Mouse (Mus musculus): ENCODE measurements at regions not wholly inside any gene's neighbourhood (a gene's known extent, or its start where the extent isn't known, plus 50 kb on each side); places are given as distances from the start of the nearest gene placed in this dataset.

DNA sequence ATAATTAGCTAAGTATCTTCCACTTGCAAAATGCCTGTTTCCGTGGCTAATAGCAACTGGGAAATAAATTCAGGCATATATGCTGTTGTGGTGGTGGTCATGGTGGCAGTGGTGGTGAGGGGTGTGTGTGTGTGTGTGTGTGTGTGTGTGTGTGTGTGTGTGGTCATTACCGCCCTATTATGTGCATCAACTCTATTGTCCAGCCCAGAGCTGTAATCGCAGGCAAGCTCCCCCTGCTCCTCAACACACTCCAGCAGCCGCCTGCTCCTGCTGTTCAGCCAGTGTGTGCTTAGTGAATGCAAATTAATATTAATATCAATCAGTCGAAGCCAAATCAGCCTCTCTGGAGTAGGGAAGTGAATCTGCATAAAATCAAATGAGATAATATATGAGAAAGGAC, 152.9 kb upstream of the Zic3 start:
- no peak overlapping the region for H3K27ac ChIP-seq (replicated peaks; ENCODE audit: low read depth, low read length)
- no peaks in the 10 kb centered on the region for H3K27me3 ChIP-seq (ENCODE audit: control insufficient read depth, insufficient read depth, low read length)
- H3K4me3 ChIP-seq (ENCODE audit: low read depth, low read length) = no peak overlapping the region
- 80% methylated on average over 5 of the region's 5 CpGs for WGBS
- H3K4me1 ChIP-seq (ENCODE audit: control insufficient read depth, insufficient read depth, low read length) = no peaks in the 10 kb centered on the region
- H3K9ac ChIP-seq (ENCODE audit: low read length) = no peak overlapping the region
- no peaks in the 10 kb centered on the region for H3K9me3 ChIP-seq (ENCODE audit: control insufficient read depth, low read length)
- H3K4me2 ChIP-seq (ENCODE audit: low read depth, severe bottlenecking) = no peak overlapping the region
- ATAC-seq (ENCODE audit: insufficient number of reproducible peaks, low FRiP score, low TSS enrichment, low read depth) (no peak), DNase-seq (ENCODE audit: low spot score) (no peak)
- no peaks in the 10 kb centered on the region for H3K36me3 ChIP-seq (ENCODE audit: control insufficient read depth, insufficient read depth, low read length)

DNA sequence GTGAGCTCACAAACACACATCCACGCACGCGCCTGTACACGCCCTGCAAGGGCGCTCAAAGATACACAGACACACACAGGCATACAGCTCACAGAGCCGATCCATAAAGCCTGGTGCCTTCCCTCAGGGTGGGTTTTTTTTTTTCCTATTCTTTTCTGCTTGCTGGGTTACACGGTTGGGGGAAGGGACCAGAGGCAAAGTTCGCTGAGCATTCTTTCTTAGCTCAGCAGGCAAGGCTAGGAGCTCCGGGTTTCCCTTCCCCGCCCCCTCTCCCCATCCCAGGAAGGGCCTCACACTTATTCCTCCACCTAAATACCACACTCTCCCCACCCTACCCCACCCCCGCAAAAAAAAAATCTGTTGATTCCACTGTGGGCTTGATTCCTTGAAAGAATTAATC, 105.8 kb upstream of the Zic3 start:
- no peaks in the 10 kb centered on the region for H3K9me3 ChIP-seq (ENCODE audit: control insufficient read depth, low read length)
- DNase-seq (ENCODE audit: low spot score) (peak; percentile 30), ATAC-seq (ENCODE audit: insufficient number of reproducible peaks, low FRiP score, low TSS enrichment, low read depth) (no peak)
- H3K9ac ChIP-seq (ENCODE audit: low read length) = no peak overlapping the region
- H3K36me3 ChIP-seq (ENCODE audit: control insufficient read depth, insufficient read depth, low read length) = no peaks in the 10 kb centered on the region
- H3K27me3 ChIP-seq (ENCODE audit: control insufficient read depth, insufficient read depth, low read length) = peaks cover 7% of the 10 kb centered on the region; the same call in 1 of the 2 replicates
- no peaks in the 10 kb centered on the region for H3K4me1 ChIP-seq (ENCODE audit: control insufficient read depth, insufficient read depth, low read length)
- H3K27ac ChIP-seq (replicated peaks; ENCODE audit: low read depth, low read length) = no peak overlapping the region
- no peak overlapping the region for H3K4me3 ChIP-seq (ENCODE audit: low read depth, low read length)
- peak overlapping the region; percentile 22; the same call in 1 of the 2 replicates for H3K4me2 ChIP-seq (ENCODE audit: low read depth, severe bottlenecking)
- 17% methylated on average over 11 of the region's 11 CpGs for WGBS

DNA sequence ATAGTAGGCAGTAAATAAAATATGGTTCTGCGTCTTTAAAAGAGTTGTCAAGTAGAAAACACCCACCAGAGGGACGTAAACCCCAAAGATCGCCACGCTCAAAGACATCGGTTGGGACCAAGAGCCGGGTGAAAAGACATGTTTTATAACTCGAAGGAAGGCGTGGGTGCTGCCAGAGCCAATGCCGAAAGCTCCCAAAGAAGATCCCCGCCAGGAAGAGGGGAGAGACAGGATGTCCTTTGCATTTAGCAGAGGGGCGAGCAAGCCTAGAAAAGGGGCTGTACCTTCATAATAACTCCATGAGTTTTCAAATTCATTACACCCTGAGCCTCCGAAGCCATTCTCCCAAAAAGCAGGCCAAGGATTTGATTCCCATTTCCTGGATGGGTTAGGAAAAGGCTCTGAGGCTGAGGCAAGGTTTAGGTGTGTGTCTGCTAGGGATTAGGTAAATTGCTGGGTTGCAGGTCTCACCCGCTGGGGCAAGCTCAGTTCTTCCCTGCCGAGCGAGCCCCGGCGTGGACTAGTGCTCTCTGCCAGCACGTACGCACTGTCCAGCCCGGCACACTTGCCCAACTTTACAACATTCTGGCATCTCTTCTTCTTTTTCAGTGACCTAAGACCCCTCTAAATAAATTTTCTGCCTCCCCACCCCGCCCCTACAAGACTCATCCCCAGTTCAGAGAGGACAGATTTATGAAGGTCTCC, 104.9 kb upstream of the Zic3 start:
- Histone ChIP-seq H3K27ac (replicated peaks; ENCODE audit: low read depth, low read length) (no peak overlapping the region), H3K4me1 (ENCODE audit: control insufficient read depth, insufficient read depth, low read length) (no peaks in the 10 kb centered on the region), H3K4me3 (ENCODE audit: low read depth, low read length) (no peak overlapping the region), H3K9me3 (ENCODE audit: control insufficient read depth, low read length) (no peaks in the 10 kb centered on the region), H3K27me3 (ENCODE audit: control insufficient read depth, insufficient read depth, low read length) (peaks cover 9% of the 10 kb centered on the region; the same call in 1 of the 2 replicates), H3K9ac (ENCODE audit: low read length) (no peak overlapping the region), H3K4me2 (ENCODE audit: low read depth, severe bottlenecking) (no peak overlapping the region), H3K36me3 (ENCODE audit: control insufficient read depth, insufficient read depth, low read length) (no peaks in the 10 kb centered on the region)
- WGBS = 11% methylated on average over 21 of the region's 21 CpGs
- ATAC-seq (ENCODE audit: insufficient number of reproducible peaks, low FRiP score, low TSS enrichment, low read depth) (no peak), DNase-seq (ENCODE audit: low spot score) (peak; percentile 29)

DNA sequence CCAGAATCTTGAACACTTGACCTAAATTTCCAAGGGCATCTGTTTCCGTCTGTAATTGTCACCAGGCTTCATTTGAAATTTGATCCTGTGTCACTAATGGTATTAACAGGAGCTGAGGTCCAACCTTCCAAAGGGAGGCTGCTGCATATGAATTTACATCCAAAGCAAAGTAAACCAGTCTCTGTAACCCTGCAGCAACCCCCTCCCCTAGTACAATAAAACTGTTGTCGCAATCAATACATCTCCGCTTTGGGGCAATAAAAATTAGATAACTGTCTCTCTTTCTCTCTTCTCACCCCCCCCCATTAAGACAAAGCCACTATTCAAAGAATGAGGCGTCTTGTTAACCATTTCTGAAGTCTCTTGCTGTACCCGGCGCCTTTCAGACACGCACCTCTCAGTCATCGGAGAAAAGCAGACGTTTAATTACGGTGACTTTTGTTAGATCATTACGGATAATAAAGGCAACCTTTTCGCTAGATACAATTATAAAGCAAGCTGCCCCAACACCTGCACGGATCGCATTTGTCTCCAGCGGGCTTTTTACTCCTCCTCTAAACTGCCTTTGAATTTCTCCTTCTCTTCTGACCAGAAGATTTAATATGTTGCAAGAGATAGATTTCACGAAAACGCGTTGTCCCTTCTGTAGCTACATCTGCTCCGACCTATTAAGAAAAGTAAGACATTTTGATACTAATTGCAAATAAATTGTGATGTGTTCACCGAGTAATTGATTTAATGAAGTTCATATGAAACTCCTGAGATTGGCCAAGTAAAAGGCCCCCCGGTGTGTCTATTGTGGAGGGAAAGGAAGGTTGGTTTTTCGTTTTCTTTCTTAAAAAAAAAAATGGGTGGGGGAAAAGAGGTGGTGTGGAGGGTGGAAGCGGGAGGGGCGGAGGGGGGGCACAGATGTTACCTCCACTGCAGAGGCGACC, 104.1 kb upstream of the Zic3 start:
- H3K4me3 ChIP-seq (ENCODE audit: low read depth, low read length) = no peak overlapping the region
- no peak overlapping the region for H3K27ac ChIP-seq (replicated peaks; ENCODE audit: low read depth, low read length)
- H3K27me3 ChIP-seq (ENCODE audit: control insufficient read depth, insufficient read depth, low read length) = peaks cover 12% of the 10 kb centered on the region; the same call in 1 of the 2 replicates
- 19% methylated on average over 24 of the region's 25 CpGs for WGBS
- DNase-seq (ENCODE audit: low spot score) (peak; percentile 25), ATAC-seq (ENCODE audit: insufficient number of reproducible peaks, low FRiP score, low TSS enrichment, low read depth) (no peak)
- H3K9ac ChIP-seq (ENCODE audit: low read length) = no peak overlapping the region
- no peaks in the 10 kb centered on the region for H3K36me3 ChIP-seq (ENCODE audit: control insufficient read depth, insufficient read depth, low read length)
- no peaks in the 10 kb centered on the region for H3K4me1 ChIP-seq (ENCODE audit: control insufficient read depth, insufficient read depth, low read length)
- H3K4me2 ChIP-seq (ENCODE audit: low read depth, severe bottlenecking) = no peak overlapping the region
- H3K9me3 ChIP-seq (ENCODE audit: control insufficient read depth, low read length) = no peaks in the 10 kb centered on the region

DNA sequence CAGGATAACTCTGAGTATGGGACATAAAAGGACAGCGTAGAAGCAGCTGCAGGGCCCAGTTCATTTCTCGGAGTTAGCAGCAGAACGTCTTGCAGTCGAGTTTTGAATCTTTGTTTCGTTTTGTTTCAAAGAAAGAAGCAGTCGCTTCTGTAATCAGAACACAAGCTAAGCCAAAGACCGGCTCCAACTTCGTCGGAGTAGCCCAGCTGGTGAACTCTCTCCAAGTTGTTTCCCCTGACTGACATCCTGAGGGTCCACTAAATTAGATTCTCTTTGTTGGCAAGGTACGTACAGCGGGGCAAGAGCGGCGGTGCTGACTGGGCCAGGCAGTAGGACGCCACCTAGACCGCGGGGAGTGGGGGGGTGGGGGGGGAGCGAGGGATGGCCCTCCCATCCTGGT, 102.6 kb upstream of the Zic3 start:
- Histone ChIP-seq H3K27ac (replicated peaks; ENCODE audit: low read depth, low read length) (no peak overlapping the region), H3K4me1 (ENCODE audit: control insufficient read depth, insufficient read depth, low read length) (no peaks in the 10 kb centered on the region), H3K4me2 (ENCODE audit: low read depth, severe bottlenecking) (peak overlapping the region; percentile 29; the same call in 1 of the 2 replicates), H3K9ac (ENCODE audit: low read length) (no peak overlapping the region), H3K4me3 (ENCODE audit: low read depth, low read length) (no peak overlapping the region), H3K9me3 (ENCODE audit: control insufficient read depth, low read length) (no peaks in the 10 kb centered on the region), H3K36me3 (ENCODE audit: control insufficient read depth, insufficient read depth, low read length) (no peaks in the 10 kb centered on the region), H3K27me3 (ENCODE audit: control insufficient read depth, insufficient read depth, low read length) (peaks cover 12% of the 10 kb centered on the region; the same call in 1 of the 2 replicates)
- no peak for ATAC-seq (ENCODE audit: insufficient number of reproducible peaks, low FRiP score, low TSS enrichment, low read depth)
- peak; percentile 39 for DNase-seq (ENCODE audit: low spot score)
- WGBS = 18% methylated on average over 17 of the region's 17 CpGs

DNA sequence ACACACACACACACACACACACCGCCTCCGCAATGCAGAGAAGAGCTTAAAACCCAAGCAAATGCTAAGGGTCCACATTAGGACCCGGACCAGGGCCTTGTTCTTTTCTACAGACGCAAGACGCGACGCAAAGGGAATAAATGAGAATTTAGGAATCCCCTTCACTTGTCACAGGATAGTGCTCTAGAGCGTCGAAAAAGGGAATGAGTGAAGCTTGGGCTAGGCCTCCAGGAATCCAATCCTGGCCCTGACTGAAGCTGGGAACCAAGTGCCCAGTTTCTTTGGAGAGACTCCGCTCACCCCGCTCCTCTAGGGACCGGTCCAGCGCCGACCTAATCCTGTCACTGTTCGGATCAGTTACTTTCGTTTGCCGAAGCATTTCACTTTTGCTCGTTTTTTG, 102.1 kb upstream of the Zic3 start:
- peaks cover 12% of the 10 kb centered on the region; the same call in 1 of the 2 replicates for H3K27me3 ChIP-seq (ENCODE audit: control insufficient read depth, insufficient read depth, low read length)
- H3K36me3 ChIP-seq (ENCODE audit: control insufficient read depth, insufficient read depth, low read length) = no peaks in the 10 kb centered on the region
- H3K9me3 ChIP-seq (ENCODE audit: control insufficient read depth, low read length) = no peaks in the 10 kb centered on the region
- DNase-seq (ENCODE audit: low spot score) = peak; percentile 28
- 23% methylated on average over 18 of the region's 18 CpGs for WGBS
- no peak for ATAC-seq (ENCODE audit: insufficient number of reproducible peaks, low FRiP score, low TSS enrichment, low read depth)
- H3K4me2 ChIP-seq (ENCODE audit: low read depth, severe bottlenecking) = peak overlapping the region; percentile 29; the same call in 1 of the 2 replicates
- H3K27ac ChIP-seq (replicated peaks; ENCODE audit: low read depth, low read length) = no peak overlapping the region
- no peak overlapping the region for H3K4me3 ChIP-seq (ENCODE audit: low read depth, low read length)
- H3K9ac ChIP-seq (ENCODE audit: low read length) = no peak overlapping the region
- no peaks in the 10 kb centered on the region for H3K4me1 ChIP-seq (ENCODE audit: control insufficient read depth, insufficient read depth, low read length)

DNA sequence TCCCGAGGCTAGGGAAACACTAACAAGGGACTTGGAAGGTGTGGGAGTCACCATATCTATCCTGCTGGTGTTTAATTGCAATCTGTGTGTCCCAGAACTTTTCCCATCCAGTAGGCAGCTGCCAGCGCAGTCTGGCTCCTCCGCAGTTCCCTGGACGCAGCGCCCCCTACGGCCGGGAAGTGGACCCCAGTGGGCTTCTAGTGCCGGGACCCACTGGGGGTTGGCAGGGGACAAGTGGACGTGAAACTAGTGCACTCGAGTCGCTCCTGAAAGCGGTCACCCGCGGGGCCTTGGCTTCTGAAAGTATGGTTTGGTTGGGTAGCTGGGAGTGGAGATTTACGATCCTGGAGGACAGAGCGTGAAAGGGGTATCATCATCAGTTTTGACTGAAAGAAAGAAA, 101.2 kb upstream of the Zic3 start:
- no peak overlapping the region for H3K27ac ChIP-seq (replicated peaks; ENCODE audit: low read depth, low read length)
- no peak for ATAC-seq (ENCODE audit: insufficient number of reproducible peaks, low FRiP score, low TSS enrichment, low read depth)
- H3K27me3 ChIP-seq (ENCODE audit: control insufficient read depth, insufficient read depth, low read length) = peaks cover 12% of the 10 kb centered on the region; the same call in 1 of the 2 replicates
- H3K9me3 ChIP-seq (ENCODE audit: control insufficient read depth, low read length) = no peaks in the 10 kb centered on the region
- H3K4me3 ChIP-seq (ENCODE audit: low read depth, low read length) = no peak overlapping the region
- WGBS = 26% methylated on average over 16 of the region's 16 CpGs
- H3K9ac ChIP-seq (ENCODE audit: low read length) = no peak overlapping the region
- H3K4me1 ChIP-seq (ENCODE audit: control insufficient read depth, insufficient read depth, low read length) = no peaks in the 10 kb centered on the region
- no peaks in the 10 kb centered on the region for H3K36me3 ChIP-seq (ENCODE audit: control insufficient read depth, insufficient read depth, low read length)
- no peak overlapping the region for H3K4me2 ChIP-seq (ENCODE audit: low read depth, severe bottlenecking)
- peak; percentile 60 for DNase-seq (ENCODE audit: low spot score)

DNA sequence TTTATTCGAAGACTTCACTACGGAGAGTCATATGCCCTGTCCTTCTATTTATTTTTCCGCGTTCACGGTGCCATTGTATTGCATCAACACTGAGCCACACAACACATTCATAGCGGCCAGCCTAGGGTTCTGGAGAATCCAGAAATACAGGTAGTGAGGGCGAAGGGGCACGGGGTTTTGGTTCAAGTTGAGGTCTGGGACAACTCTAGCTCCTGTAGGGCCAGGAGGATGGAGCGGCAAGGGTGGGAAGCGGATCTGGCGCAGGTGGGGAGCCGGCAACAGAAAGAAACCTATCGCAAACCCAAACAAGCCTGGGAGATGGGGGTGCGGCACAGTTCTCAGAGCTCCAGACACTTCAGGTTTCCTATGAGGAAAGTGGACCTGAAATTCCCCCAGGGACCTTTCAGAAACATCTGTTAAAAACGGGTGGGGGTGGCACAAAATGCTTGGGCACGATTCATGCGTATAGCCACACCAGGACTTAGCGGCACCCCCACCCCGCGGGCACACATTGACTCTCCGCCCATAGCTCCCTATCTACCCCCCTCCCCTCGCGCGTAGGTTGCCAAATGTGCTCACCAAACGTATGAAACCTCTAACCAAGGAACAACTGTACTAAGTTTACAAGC, 100.6 kb upstream of the Zic3 start:
- Histone ChIP-seq H3K4me1 (ENCODE audit: control insufficient read depth, insufficient read depth, low read length) (no peaks in the 10 kb centered on the region), H3K9me3 (ENCODE audit: control insufficient read depth, low read length) (no peaks in the 10 kb centered on the region), H3K4me2 (ENCODE audit: low read depth, severe bottlenecking) (no peak overlapping the region), H3K9ac (ENCODE audit: low read length) (no peak overlapping the region), H3K27me3 (ENCODE audit: control insufficient read depth, insufficient read depth, low read length) (peaks cover 12% of the 10 kb centered on the region; the same call in 1 of the 2 replicates), H3K27ac (replicated peaks; ENCODE audit: low read depth, low read length) (no peak overlapping the region), H3K36me3 (ENCODE audit: control insufficient read depth, insufficient read depth, low read length) (no peaks in the 10 kb centered on the region), H3K4me3 (ENCODE audit: low read depth, low read length) (no peak overlapping the region)
- WGBS = 19% methylated on average over 24 of the region's 25 CpGs
- ATAC-seq (ENCODE audit: insufficient number of reproducible peaks, low FRiP score, low TSS enrichment, low read depth) = no peak
- peak; percentile 27 for DNase-seq (ENCODE audit: low spot score)
